Mouse (Mus musculus): ENCODE results near the gene Chn1.

- TF ChIP-seq CTCF (IDR thresholded peaks at IDR 0.05; ENCODE audit: low read depth, low read length): no peak
- TF ChIP-seq TAL1 (conservative IDR thresholded peaks at IDR 0.05; ENCODE audit: low read depth, low read length): no peak
- no peak for TF ChIP-seq GATA1 (IDR thresholded peaks at IDR 0.05; ENCODE audit: borderline replicate concordance, low read length)
- TF ChIP-seq GATA2 (IDR thresholded peaks at IDR 0.05; ENCODE audit: borderline replicate concordance, low read depth, low read length): no peak
- no peak for TF ChIP-seq POLR2AphosphoS5 (IDR thresholded peaks at IDR 0.05; ENCODE audit: insufficient replicate concordance, low read depth, low read length)
Measured at GRCm38 (mm10) chr2:73741286-73741685, 33.9 kb downstream of the Chn1 start.
